Mouse (Mus musculus): ENCODE data around the gene Cant1. TPM values are rescaled to one million over a fixed set of nuclear protein-coding genes. Genes with fewer than 3 reads are reported as not detected.
A peak's percentile ranks its signal among the peaks of the same experiment; 100 is the strongest.

Cant1 gene
- polyA plus RNA-seq, 1 experiment from 2014 or later: 27.5 TPM

GRCm38 (mm10) chr11:118427266-118427779 is 8.4 kb upstream of the Cant1 start:
- ATAC-seq (ENCODE audit: low FRiP score, low TSS enrichment) (no peak), DNase-seq (no peak)
- Histone ChIP-seq H3K9ac (replicated peaks; ENCODE audit: low read length) (no peak overlapping the region), H3K27me3 (ENCODE audit: control insufficient read depth, insufficient read depth, low read length) (no peaks in the 10 kb centered on the region), H3K36me3 (ENCODE audit: control insufficient read depth, insufficient read depth, low read length) (no peaks in the 10 kb centered on the region), H3K4me2 (ENCODE audit: low read length) (no peak overlapping the region; the same call in 1 of the 2 replicates), H3K27ac (replicated peaks; ENCODE audit: low read depth, low read length) (no peak overlapping the region), H3K4me1 (ENCODE audit: control insufficient read depth, insufficient read depth, low read length) (peaks cover 22% of the 10 kb centered on the region), H3K9me3 (ENCODE audit: control insufficient read depth, low read length) (no peaks in the 10 kb centered on the region), H3K4me3 (replicated peaks; ENCODE audit: low read depth, low read length) (no peak overlapping the region)
- 43% methylated on average over 3 of the region's 3 CpGs for WGBS

GRCm38 (mm10) chr11:118426765-118427164 is 7.9 kb upstream of the Cant1 start:
- no peak overlapping the region for H3K4me2 ChIP-seq (ENCODE audit: low read length)
- H3K9ac ChIP-seq (replicated peaks; ENCODE audit: low read length): no peak overlapping the region
- no peak for ATAC-seq (ENCODE audit: low FRiP score, low TSS enrichment)
- 83% methylated on average over 5 of the region's 5 CpGs for WGBS
- no peaks in the 10 kb centered on the region for H3K27me3 ChIP-seq (ENCODE audit: control insufficient read depth, insufficient read depth, low read length)
- no peaks in the 10 kb centered on the region for H3K9me3 ChIP-seq (ENCODE audit: control insufficient read depth, low read length)
- H3K4me3 ChIP-seq (replicated peaks; ENCODE audit: low read depth, low read length): no peak overlapping the region
- H3K36me3 ChIP-seq (ENCODE audit: control insufficient read depth, insufficient read depth, low read length): no peaks in the 10 kb centered on the region
- H3K27ac ChIP-seq (replicated peaks; ENCODE audit: low read depth, low read length): no peak overlapping the region
- peaks cover 22% of the 10 kb centered on the region for H3K4me1 ChIP-seq (ENCODE audit: control insufficient read depth, insufficient read depth, low read length)
- no peak for DNase-seq

GRCm38 (mm10) chr11:118424621-118425335 is 5.9 kb upstream of the Cant1 start:
- Histone ChIP-seq H3K27me3 (ENCODE audit: control insufficient read depth, insufficient read depth, low read length) (no peaks in the 10 kb centered on the region), H3K4me2 (ENCODE audit: low read length) (no peak overlapping the region), H3K4me1 (ENCODE audit: control insufficient read depth, insufficient read depth, low read length) (peaks cover 22% of the 10 kb centered on the region), H3K27ac (replicated peaks; ENCODE audit: low read depth, low read length) (no peak overlapping the region), H3K9me3 (ENCODE audit: control insufficient read depth, low read length) (no peaks in the 10 kb centered on the region), H3K36me3 (ENCODE audit: control insufficient read depth, insufficient read depth, low read length) (no peaks in the 10 kb centered on the region), H3K9ac (replicated peaks; ENCODE audit: low read length) (no peak overlapping the region), H3K4me3 (replicated peaks; ENCODE audit: low read depth, low read length) (no peak overlapping the region)
- ATAC-seq (ENCODE audit: low FRiP score, low TSS enrichment) (no peak), DNase-seq (no peak)
- 71% methylated on average over 13 of the region's 13 CpGs for WGBS

- DNase-seq (peak; percentile 96), ATAC-seq (ENCODE audit: low FRiP score, low TSS enrichment) (no peak)
- Histone ChIP-seq H3K4me3 (replicated peaks; ENCODE audit: low read depth, low read length) (no peak overlapping the region), H3K4me1 (ENCODE audit: control insufficient read depth, insufficient read depth, low read length) (peaks cover 24% of the 10 kb centered on the region), H3K9ac (replicated peaks; ENCODE audit: low read length) (no peak overlapping the region; the same call in 1 of the 2 replicates), H3K27ac (replicated peaks; ENCODE audit: low read depth, low read length) (no peak overlapping the region), H3K27me3 (ENCODE audit: control insufficient read depth, insufficient read depth, low read length) (no peaks in the 10 kb centered on the region), H3K36me3 (ENCODE audit: control insufficient read depth, insufficient read depth, low read length) (no peaks in the 10 kb centered on the region), H3K9me3 (ENCODE audit: control insufficient read depth, low read length) (no peaks in the 10 kb centered on the region), H3K4me2 (ENCODE audit: low read length) (peak overlapping the region; percentile 11; the same call in 1 of the 2 replicates)
- WGBS: 5% methylated on average over 18 of the region's 18 CpGs
Observed at GRCm38 (mm10) chr11:118423266-118423971, 4.5 kb upstream of the Cant1 start.

- WGBS: 82% methylated on average over 7 of the region's 7 CpGs
- Histone ChIP-seq H3K4me3 (replicated peaks; ENCODE audit: low read depth, low read length) (no peak overlapping the region), H3K27ac (replicated peaks; ENCODE audit: low read depth, low read length) (no peak overlapping the region), H3K27me3 (ENCODE audit: control insufficient read depth, insufficient read depth, low read length) (no peaks in the 10 kb centered on the region), H3K4me2 (ENCODE audit: low read length) (no peak overlapping the region), H3K9me3 (ENCODE audit: control insufficient read depth, low read length) (no peaks in the 10 kb centered on the region), H3K4me1 (ENCODE audit: control insufficient read depth, insufficient read depth, low read length) (peaks cover 23% of the 10 kb centered on the region), H3K36me3 (ENCODE audit: control insufficient read depth, insufficient read depth, low read length) (peaks cover 3% of the 10 kb centered on the region; the same call in 1 of the 2 replicates), H3K9ac (replicated peaks; ENCODE audit: low read length) (no peak overlapping the region)
- ATAC-seq (ENCODE audit: low FRiP score, low TSS enrichment) (no peak), DNase-seq (no peak)
Observed at GRCm38 (mm10) chr11:118420261-118420660, 1.4 kb upstream of the Cant1 start.

- Histone ChIP-seq H3K27me3 (ENCODE audit: control insufficient read depth, insufficient read depth, low read length) (no peaks in the 10 kb centered on the region), H3K4me3 (replicated peaks; ENCODE audit: low read depth, low read length) (peak overlapping the region; percentile 86), H3K27ac (replicated peaks; ENCODE audit: low read depth, low read length) (0 out of 2 replicates have a peak overlapping the region, but pooled peaks have one; percentile 52), H3K9ac (replicated peaks; ENCODE audit: low read length) (peak overlapping the region; percentile 93), H3K36me3 (ENCODE audit: control insufficient read depth, insufficient read depth, low read length) (peaks cover 13% of the 10 kb centered on the region; the same call in 1 of the 2 replicates), H3K9me3 (ENCODE audit: control insufficient read depth, low read length) (no peaks in the 10 kb centered on the region), H3K4me1 (ENCODE audit: control insufficient read depth, insufficient read depth, low read length) (peaks cover 17% of the 10 kb centered on the region), H3K4me2 (ENCODE audit: low read length) (peak overlapping the region; percentile 95)
- no peak for DNase-seq
- 4% methylated on average over 12 of the region's 12 CpGs for WGBS
- ATAC-seq (ENCODE audit: low FRiP score, low TSS enrichment): no peak; the same call in 1 of the 2 replicates
Observed at GRCm38 (mm10) chr11:118418442-118418833, 448 bp downstream of the Cant1 start.

- ATAC-seq (ENCODE audit: low FRiP score, low TSS enrichment) (no peak), DNase-seq (no peak)
- WGBS: 94% methylated on average over 9 of the region's 9 CpGs
- Histone ChIP-seq H3K27me3 (ENCODE audit: control insufficient read depth, insufficient read depth, low read length) (no peaks in the 10 kb centered on the region), H3K4me2 (ENCODE audit: low read length) (no peak overlapping the region; the same call in 1 of the 2 replicates), H3K36me3 (ENCODE audit: control insufficient read depth, insufficient read depth, low read length) (peaks cover 13% of the 10 kb centered on the region; the same call in 1 of the 2 replicates), H3K9me3 (ENCODE audit: control insufficient read depth, low read length) (no peaks in the 10 kb centered on the region), H3K4me3 (replicated peaks; ENCODE audit: low read depth, low read length) (peak overlapping the region; percentile 86; the same call in 1 of the 2 replicates), H3K9ac (replicated peaks; ENCODE audit: low read length) (no peak overlapping the region), H3K4me1 (ENCODE audit: control insufficient read depth, insufficient read depth, low read length) (peaks cover 16% of the 10 kb centered on the region), H3K27ac (replicated peaks; ENCODE audit: low read depth, low read length) (no peak overlapping the region)
Observed at GRCm38 (mm10) chr11:118417496-118417895, 1.4 kb downstream of the Cant1 start.

GRCm38 (mm10) chr11:118416046-118416445 is 2.8 kb downstream of the Cant1 start:
- no peak overlapping the region for H3K4me2 ChIP-seq (ENCODE audit: low read length)
- H3K9ac ChIP-seq (replicated peaks; ENCODE audit: low read length): no peak overlapping the region
- H3K27me3 ChIP-seq (ENCODE audit: control insufficient read depth, insufficient read depth, low read length): no peaks in the 10 kb centered on the region
- no peak overlapping the region for H3K4me3 ChIP-seq (replicated peaks; ENCODE audit: low read depth, low read length)
- WGBS: 79% methylated on average over 7 of the region's 7 CpGs
- no peaks in the 10 kb centered on the region for H3K9me3 ChIP-seq (ENCODE audit: control insufficient read depth, low read length)
- DNase-seq (no peak), ATAC-seq (ENCODE audit: low FRiP score, low TSS enrichment) (no peak)
- peaks cover 16% of the 10 kb centered on the region for H3K4me1 ChIP-seq (ENCODE audit: control insufficient read depth, insufficient read depth, low read length)
- H3K27ac ChIP-seq (replicated peaks; ENCODE audit: low read depth, low read length): no peak overlapping the region
- peaks cover 23% of the 10 kb centered on the region for H3K36me3 ChIP-seq (ENCODE audit: control insufficient read depth, insufficient read depth, low read length)
